Mouse (Mus musculus) urinary bladder, adult 18-20 months (tissue): ENCODE data around the gene C1qb.

ENCODE experiments used
- DNase-seq, 2 experiments: peaks; one replicate each; pipeline ENCODE4 v3.0.0; 2022; ENCODE audit warnings: low spot score in 2 of 2, mixed read lengths in 2 of 2

The C1qb gene

DNA sequence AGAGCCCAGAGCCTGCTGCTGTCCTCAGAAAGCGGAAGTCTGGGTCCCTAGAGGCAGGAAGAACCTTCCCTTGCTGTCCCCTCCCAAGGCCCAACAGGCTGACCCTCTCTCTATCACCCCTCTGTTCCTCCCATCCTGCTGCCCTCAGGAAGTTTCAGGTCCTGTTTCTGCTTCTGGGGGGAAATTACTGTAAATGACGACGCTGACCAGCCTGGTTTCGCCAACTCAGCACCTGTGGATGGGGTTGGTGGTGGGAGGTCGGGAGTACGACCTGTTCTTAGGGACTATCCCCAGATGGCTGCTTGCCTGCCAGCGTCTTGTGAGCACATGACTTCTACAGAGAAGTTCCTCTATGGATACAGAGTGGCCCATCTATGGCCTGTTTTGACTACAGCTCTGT is at the start of gene C1qb:
C1qb (minus strand) TSS at position 87 of the 400 bp plus-strand sequence.
- no peak for DNase-seq

DNA sequence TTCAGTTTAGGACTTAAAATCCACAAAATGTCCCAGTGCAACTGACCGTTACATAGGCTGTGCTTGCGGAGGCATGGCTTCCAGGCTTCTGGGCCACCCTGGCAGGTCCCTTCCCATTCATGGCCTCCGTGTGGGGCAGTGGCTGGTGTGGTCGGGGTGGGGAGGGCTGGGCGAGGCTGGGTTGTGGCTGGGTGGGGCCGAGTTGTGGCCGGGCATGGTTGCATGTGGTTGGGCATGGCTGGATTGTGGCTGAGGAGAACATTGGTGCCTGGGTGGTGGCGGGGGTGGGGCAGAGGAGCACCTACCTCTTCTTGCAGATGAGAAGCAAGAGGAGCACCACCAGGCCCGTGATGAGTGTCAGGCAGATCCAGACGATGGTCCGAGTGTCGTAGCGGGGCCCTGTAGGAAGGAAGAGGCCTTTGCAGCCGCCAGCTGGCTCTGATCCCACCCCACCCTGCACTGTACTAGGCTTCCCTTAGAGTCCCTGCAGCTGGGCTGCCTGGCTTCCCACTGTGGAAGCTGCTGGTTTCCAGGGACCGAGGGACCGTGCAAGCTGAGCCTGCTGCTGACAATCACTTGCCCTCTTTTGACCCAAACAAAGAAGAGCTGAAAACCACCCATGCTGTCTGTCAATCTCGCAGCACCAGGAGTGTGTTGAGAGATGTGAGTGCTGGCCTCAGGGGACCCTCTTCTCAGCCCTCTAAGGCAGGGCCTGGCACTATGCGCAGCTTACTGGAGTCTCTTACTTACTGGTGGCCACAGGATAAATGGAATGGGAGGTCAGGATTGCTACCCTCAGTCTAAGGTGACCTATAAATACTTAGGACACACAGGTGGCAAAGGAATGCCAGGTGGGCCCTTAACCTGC is 49.0 kb upstream of the C1qb start:
- no peak for DNase-seq

GRCm38 (mm10) chr4:136930474-136930873 is 44.5 kb upstream of the C1qb start:
- DNase-seq: no peak

DNA sequence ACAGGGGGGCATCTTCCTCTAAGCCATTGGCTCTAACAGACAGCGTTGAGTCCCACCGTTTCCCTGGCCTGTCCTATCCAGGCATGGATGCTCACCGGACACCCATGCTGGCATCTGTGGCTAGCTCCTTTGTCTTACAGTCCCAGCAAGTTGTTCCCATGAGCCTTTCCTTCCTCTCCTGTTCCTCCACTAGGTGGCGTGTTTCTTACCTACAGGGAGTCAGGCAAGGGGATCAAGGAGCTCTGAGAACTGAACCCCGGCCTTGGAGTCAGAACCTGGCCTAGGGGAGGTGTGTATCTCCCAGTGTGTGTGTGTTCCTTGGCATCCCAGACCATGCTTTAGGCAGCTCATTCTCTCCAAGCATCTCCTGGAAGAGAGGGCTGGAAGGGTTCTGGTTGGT is 42.9 kb upstream of the C1qb start:
- DNase-seq: no peak

DNA sequence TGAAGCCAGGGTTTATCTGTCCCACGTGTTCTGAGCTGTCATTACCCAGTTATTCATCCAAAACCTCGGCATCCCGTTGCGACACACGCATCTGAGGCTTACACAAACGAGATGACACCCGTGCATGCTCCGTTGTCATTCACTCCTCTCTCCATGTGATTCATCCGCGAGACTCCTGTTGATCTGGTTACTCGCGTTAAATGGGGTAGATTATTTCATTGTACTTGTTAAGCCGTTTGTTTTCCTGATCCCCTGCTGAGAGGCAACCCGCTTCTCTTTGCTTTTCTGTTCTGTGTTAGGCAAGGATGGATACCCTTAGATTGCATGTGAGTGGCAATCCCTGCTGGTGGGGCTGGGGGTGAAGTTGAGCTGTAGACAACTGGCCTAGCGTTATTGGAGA is 39.8 kb upstream of the C1qb start:
- no peak for DNase-seq

DNA sequence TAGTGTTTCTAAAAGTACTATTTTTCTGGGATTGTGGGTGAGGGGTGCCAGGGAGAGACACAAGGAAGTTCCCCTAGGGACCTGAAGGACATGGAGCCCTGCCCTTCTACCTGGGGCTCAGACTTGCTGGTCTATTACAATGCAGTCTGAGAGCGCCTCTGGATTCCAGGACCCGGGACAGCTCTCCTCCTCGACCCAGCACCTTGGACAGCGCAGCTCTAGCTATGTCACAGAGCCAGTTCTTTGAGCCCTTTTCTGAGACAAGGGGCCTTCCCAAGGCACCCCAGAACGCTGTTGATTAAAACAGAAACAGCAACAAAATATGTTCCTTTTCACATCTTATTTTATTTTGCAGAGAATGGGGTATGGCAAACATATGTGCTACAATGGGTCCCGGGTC is 38.5 kb upstream of the C1qb start:
- peak; percentile 63 to 82 for DNase-seq

DNA sequence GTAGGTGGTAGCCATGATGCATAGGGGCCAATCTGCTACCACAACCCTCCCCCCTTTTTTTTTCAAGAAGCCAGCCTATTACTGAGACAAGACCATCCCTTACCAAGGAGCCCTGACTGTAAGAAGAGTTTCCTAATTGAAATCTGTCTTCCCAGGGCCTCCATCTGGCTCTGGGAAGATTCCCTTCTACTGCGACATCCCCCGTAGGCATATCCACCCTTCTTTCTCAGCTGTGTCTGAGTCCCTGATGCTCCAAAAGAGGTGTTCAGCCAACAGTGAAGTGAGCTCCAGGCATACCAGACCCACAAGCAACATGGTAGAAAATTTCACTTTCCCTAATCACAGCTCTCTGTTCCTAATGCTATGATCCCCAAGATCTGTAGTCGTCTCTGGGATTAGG is 33.5 kb upstream of the C1qb start:
- no peak for DNase-seq

GRCm38 (mm10) chr4:136918834-136919233 is 32.8 kb upstream of the C1qb start:
- no peak for DNase-seq

DNA sequence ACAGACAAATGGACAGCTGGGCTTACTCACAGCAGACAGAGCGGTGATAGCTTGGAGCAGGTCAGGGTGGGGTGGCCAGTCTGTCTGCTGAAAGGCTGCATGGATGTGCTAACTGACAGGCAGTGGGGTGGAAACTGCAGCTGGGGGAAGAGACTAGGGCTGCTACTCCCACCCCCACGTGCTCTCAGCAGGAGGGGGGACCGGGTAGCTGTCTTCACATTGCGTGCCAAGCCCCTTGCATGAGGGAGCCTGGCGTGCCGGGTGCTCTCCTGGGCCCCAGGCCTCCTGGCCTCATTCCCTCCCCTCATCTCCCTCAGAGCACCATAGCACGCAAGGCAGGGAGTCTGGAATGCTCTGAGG is 31.2 kb upstream of the C1qb start:
- DNase-seq: no peak

DNA sequence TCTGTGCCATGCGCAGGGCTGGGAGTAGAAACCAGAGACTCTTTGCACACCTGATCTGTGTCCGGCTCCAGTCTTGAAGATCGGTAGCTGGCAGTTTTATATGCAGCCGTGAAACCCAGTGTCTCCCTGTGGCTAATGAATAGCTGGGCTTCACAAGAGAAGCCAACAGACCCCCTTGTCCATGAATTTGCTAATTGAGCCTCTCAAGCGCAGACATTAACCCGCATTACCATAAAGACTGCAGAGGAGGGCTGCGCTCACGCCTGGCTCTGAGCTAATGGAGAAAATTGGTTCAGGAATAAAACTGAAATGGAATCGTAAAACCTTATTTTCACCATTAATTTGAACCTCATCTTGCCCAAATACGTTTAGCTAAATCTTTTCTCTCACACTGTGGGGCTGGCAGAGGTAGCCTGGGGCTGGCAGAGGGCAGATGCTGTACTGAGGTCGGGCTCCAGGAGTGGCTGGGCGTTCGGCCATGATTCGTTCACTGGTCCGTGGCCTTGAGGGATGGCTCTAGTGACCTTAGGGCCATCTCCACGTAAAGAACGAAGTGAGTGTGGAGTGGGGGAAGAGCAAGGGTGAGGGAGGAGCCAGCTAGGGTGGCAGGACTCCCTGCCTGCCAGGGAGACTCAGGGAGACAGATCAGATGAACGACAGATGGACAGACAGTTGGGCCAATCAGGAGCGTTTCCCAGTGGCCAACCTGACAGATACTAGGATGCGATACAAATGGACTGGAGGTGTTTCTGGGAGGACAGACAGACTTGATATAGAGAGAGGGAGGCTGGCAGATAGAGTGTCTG is 30.6 kb upstream of the C1qb start:
- no peak for DNase-seq

DNA sequence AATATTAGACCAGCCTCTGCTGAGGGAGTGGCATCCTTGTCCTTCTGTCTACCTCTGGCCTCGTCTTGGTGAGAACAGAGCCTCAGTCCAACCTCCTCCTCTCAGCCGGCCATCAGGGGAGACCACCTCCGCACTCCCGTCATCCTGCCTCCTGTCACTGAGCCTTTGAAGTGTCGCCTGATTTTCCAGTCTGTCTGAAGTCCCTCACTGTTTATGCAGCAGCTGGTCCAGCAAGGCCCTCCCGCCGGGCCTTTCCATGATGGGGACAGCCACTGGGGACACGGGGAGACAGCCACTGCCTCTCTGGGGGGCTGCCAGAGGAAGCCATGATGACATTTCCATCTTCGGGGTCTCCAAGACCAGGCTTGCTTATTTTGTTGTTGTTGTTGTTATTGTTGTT is 26.9 kb upstream of the C1qb start:
- no peak for DNase-seq

- DNase-seq: no peak
Measured at GRCm38 (mm10) chr4:136911804-136912203, 25.8 kb upstream of the C1qb start.

GRCm38 (mm10) chr4:136911211-136911646 is 25.2 kb upstream of the C1qb start:
- no peak for DNase-seq

DNA sequence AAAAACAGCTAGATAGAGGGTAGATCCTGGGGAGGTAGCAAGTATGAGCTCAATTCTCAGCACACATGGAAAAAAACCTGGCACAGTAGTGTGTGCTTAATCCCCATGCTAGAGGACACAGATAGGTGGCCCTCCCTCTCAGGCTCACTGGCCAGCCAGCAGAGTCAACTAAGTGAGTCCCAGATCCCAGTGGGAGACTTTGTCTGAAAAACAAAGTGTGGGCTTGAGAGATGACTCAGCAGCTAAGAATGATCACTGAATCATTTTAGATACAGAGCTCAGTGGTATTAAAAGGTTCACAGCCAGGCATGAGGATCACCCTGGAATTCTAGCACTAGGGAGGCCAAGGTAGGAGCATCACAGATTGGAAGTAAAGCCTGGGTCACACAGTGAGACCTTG is 21.8 kb upstream of the C1qb start:
- no peak for DNase-seq

GRCm38 (mm10) chr4:136907033-136907432 is 21.0 kb upstream of the C1qb start:
- DNase-seq: no peak

GRCm38 (mm10) chr4:136904767-136905539 is 19.0 kb upstream of the C1qb start:
- no peak for DNase-seq

DNA sequence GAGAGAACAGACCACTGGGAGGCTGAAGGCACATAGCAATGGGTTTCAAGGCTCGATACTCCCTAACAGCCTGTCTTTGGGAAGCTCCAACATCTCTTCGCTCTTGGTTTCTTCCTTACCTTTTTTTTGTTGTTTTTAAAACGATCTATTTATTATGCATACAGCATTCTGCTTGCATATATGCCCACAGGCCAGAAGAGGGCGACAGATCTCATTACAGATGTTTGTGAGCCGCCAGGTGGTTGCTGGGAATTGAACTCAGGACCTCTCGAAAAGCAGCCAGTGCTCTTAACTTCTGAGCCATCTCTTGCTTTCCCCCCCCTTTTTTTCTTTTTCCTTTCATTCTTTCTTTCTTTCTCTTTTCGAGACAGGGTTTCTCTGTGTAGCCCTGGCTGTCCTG is 13.2 kb upstream of the C1qb start:
- DNase-seq: no peak

GRCm38 (mm10) chr4:136898637-136899036 is 12.7 kb upstream of the C1qb start, which contains the start of gene C1qa:
Gene C1qa (minus strand): TSS chr4:136898803.
- no peak for DNase-seq

GRCm38 (mm10) chr4:136898084-136898598 is 12.2 kb upstream of the C1qb start:
- no peak for DNase-seq

- no peak for DNase-seq
Measured at GRCm38 (mm10) chr4:136896461-136896860, 10.5 kb upstream of the C1qb start.

- DNase-seq: no peak
Measured at GRCm38 (mm10) chr4:136895861-136896260, 9.9 kb upstream of the C1qb start.

GRCm38 (mm10) chr4:136894821-136895220 is 8.8 kb upstream of the C1qb start:
- no peak for DNase-seq
